Mouse (Mus musculus) C2C12 (cell line): Measurements from ENCODE around the gene Prtg.

Experiments
- CTCF ChIP-seq: IDR thresholded peaks from one replicate; pipeline ENCODE4 v1.5.1; 2011; ENCODE audit not compliant: control insufficient read depth, insufficient read depth, insufficient read length
- MAX ChIP-seq: IDR thresholded peaks from one replicate; pipeline ENCODE4 v1.6.1; 2011; ENCODE audit warnings: mild to moderate bottlenecking, control low read depth

DNA sequence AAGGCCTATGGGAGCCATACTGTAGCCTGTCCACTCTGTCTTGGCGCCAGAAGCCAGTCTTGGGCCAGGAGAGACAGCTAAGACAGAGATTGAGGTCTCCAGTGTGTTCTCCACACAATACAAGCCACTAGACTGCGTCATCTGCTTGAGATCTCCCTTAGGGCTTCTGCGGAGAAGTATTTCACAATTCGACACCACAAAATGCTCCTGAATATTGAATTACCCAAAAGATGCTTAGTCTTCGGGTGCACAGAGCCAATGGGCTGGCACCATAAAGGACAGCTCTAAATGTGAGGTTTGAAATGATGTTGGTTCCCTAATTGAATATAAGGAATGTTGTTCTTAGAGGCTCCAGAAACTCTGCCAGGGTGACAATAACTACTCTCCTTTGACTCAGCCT, 49.5 kb upstream of the Prtg start:
- TF ChIP-seq CTCF = no peak
- no peak for TF ChIP-seq MAX
